Mouse (Mus musculus): ENCODE results near the gene Slc6a16.

GRCm38 (mm10) chr7:45304869-45305268 is 64.0 kb downstream of the Slc6a16 start:
- TF ChIP-seq CTCF (IDR thresholded peaks at IDR 0.05; ENCODE audit: low read depth) (no peak), EP300 (IDR thresholded peaks at IDR 0.05; ENCODE audit: low read depth) (no peak)
